Mouse (Mus musculus): ENCODE data around the gene A930017K11Rik. TPM values are rescaled to one million over a fixed set of nuclear protein-coding genes. Genes with fewer than 3 reads are reported as not detected.

A930017K11Rik gene
- polyA plus RNA-seq, 1 experiment, result 1.0 TPM

- DNase-seq (ENCODE audit: low read depth), result no peak
- no peak for TF ChIP-seq CTCF (IDR thresholded peaks at IDR 0.05; ENCODE audit: borderline replicate concordance, extremely low read depth, insufficient read depth, insufficient read length)
- no peak for TF ChIP-seq POLR2A (IDR thresholded peaks at IDR 0.05; ENCODE audit: borderline replicate concordance, extremely low read depth, insufficient read depth, insufficient read length, poor library complexity, severe bottlenecking)
These were observed 52.2 kb downstream of the A930017K11Rik start for GRCm38 (mm10) chr17:25900193-25900592.

Other genes starting within 250 kb of the A930017K11Rik start
- 0.90 and 1.1 TPM in 2 replicates for gene Gng13, start 235.4 kb downstream of the A930017K11Rik start, polyA plus RNA-seq (2012; rRNA removed)
- 12.4 and 18.7 TPM in 2 replicates for gene Chtf18, start 225.1 kb downstream of the A930017K11Rik start, polyA plus RNA-seq (2012; rRNA removed)
- 43.2 and 59.4 TPM in 2 replicates for gene Rpusd1, start 224.9 kb downstream of the A930017K11Rik start, polyA plus RNA-seq (2012; rRNA removed)
- gene Mslnl, start 216.5 kb downstream of the A930017K11Rik start, polyA plus RNA-seq (2012; rRNA removed), result 0.09 TPM in 1 of 2 replicates, not detected in the other
- 0.07 and 0.19 TPM in 2 replicates for gene Msln, start 198.2 kb downstream of the A930017K11Rik start, polyA plus RNA-seq (2012; rRNA removed)
- 26.7 and 30.6 TPM in 2 replicates for gene Narfl, start 178.8 kb downstream of the A930017K11Rik start, polyA plus RNA-seq (2012; rRNA removed)
- gene Haghl, start 166.9 kb downstream of the A930017K11Rik start, polyA plus RNA-seq (2012; rRNA removed), result 167 and 268 TPM in 2 replicates
- 0.08 and 0.11 TPM in 2 replicates for gene Ccdc78, start 166.0 kb downstream of the A930017K11Rik start, polyA plus RNA-seq (2012; rRNA removed)
- 93.9 and 145 TPM in 2 replicates for gene Fam173a, start 159.7 kb downstream of the A930017K11Rik start, polyA plus RNA-seq (2012; rRNA removed)
- 0.12 and 0.21 TPM in 2 replicates for gene AC134908.4, start 156.9 kb downstream of the A930017K11Rik start, polyA plus RNA-seq (2012; rRNA removed)
- 107 and 109 TPM in 2 replicates for gene Metrn, start 155.4 kb downstream of the A930017K11Rik start, polyA plus RNA-seq (2012; rRNA removed)
- 91.8 and 101 TPM in 2 replicates for gene Fbxl16, start 143.5 kb downstream of the A930017K11Rik start, polyA plus RNA-seq (2012; rRNA removed)
- gene Wdr24, start 128.9 kb downstream of the A930017K11Rik start, polyA plus RNA-seq (2012; rRNA removed), result 47.0 and 57.5 TPM in 2 replicates
- gene Jmjd8, start 123.7 kb downstream of the A930017K11Rik start, polyA plus RNA-seq (2012; rRNA removed), result 80.0 and 93.6 TPM in 2 replicates
- gene Stub1, start 119.2 kb downstream of the A930017K11Rik start, polyA plus RNA-seq (2012; rRNA removed), result 252 and 308 TPM in 2 replicates
- gene Rhbdl1, start 115.3 kb downstream of the A930017K11Rik start, polyA plus RNA-seq (2012; rRNA removed), result 56.2 and 67.3 TPM in 2 replicates
- 26.6 and 40.8 TPM in 2 replicates for gene Gm20683, start 110.8 kb downstream of the A930017K11Rik start, polyA plus RNA-seq (2012; rRNA removed)
- gene Rhot2, start 107.7 kb downstream of the A930017K11Rik start, polyA plus RNA-seq (2012; rRNA removed), result 88.4 and 111 TPM in 2 replicates
- 49.5 and 81.1 TPM in 2 replicates for gene Wdr90, start 91.1 kb downstream of the A930017K11Rik start, polyA plus RNA-seq (2012; rRNA removed)
- 11.7 and 14.8 TPM in 2 replicates for gene Mcrip2, start 83.8 kb downstream of the A930017K11Rik start, polyA plus RNA-seq (2012; rRNA removed)
- gene Mettl26, start 77.5 kb downstream of the A930017K11Rik start, polyA plus RNA-seq (2012; rRNA removed), result 71.4 and 89.5 TPM in 2 replicates
- gene Wfikkn1, start 71.7 kb downstream of the A930017K11Rik start, polyA plus RNA-seq (2012; rRNA removed), result 0.66 and 0.90 TPM in 2 replicates
- gene Rab40c, start 32.8 kb downstream of the A930017K11Rik start, polyA plus RNA-seq (2012; rRNA removed), result 88.3 and 98.8 TPM in 2 replicates
- gene Pigq, start 7.6 kb downstream of the A930017K11Rik start, polyA plus RNA-seq (2012; rRNA removed), result 117 and 126 TPM in 2 replicates
- 0.08 and 0.56 TPM in 2 replicates for gene Nhlrc4, start 7.6 kb downstream of the A930017K11Rik start, polyA plus RNA-seq (2012; rRNA removed)
- 50.4 and 50.5 TPM in 2 replicates for gene Capn15, start 33.2 kb upstream of the A930017K11Rik start, polyA plus RNA-seq (2012; rRNA removed)
- gene Rab11fip3, start 117.0 kb upstream of the A930017K11Rik start, polyA plus RNA-seq (2012; rRNA removed), result 68.5 and 82.4 TPM in 2 replicates
- 26.8 and 28.6 TPM in 2 replicates for gene Decr2, start 137.8 kb upstream of the A930017K11Rik start, polyA plus RNA-seq (2012; rRNA removed)
- gene Nme4, start 143.0 kb upstream of the A930017K11Rik start, polyA plus RNA-seq (2012; rRNA removed), result 35.1 and 61.4 TPM in 2 replicates
- 11.8 and 12.9 TPM in 2 replicates for gene Tmem8, start 160.7 kb upstream of the A930017K11Rik start, polyA plus RNA-seq (2012; rRNA removed)
- 94.9 and 119 TPM in 2 replicates for gene Mrpl28, start 170.9 kb upstream of the A930017K11Rik start, polyA plus RNA-seq (2012; rRNA removed)
- 27.9 and 31.6 TPM in 2 replicates for gene Axin1, start 186.1 kb upstream of the A930017K11Rik start, polyA plus RNA-seq (2012; rRNA removed)
- gene Pdia2, start 246.5 kb upstream of the A930017K11Rik start, polyA plus RNA-seq (2012; rRNA removed), result 0.09 and 0.14 TPM in 2 replicates